Mouse (Mus musculus) brown adipose tissue, adult 24 weeks (tissue): ENCODE measurements around the gene Dusp22. TPM values are rescaled to one million over a fixed set of nuclear protein-coding genes. Genes with fewer than 3 reads are reported as not detected.

Experiments
- H3K27ac ChIP-seq: fragments of 200-500 bp; replicated peaks from 2 replicates; pipeline ENCODE4 v1.5.1; 2012; ENCODE audit warnings: low read depth, mild to moderate bottlenecking, low read length
- H3K4me1 ChIP-seq: fragments of 200-500 bp; 2 replicates; pipeline ENCODE4 v1.6.1; 2012; ENCODE audit warnings: low read length, mixed read lengths; ENCODE audit not compliant: control insufficient read depth, insufficient read depth, insufficient read length
- H3K4me3 ChIP-seq: fragments of 200-500 bp; 2 replicates; pipeline ENCODE4 v1.5.1; 2012; ENCODE audit warnings: low read depth, mild to moderate bottlenecking, low read length, moderate library complexity; ENCODE audit not compliant: insufficient read depth
- polyA plus RNA-seq: library from polyadenylated mRNA; stranded (reverse); fragments of >200 nt; gene quantifications from 2 replicates; pipeline ENCODE4 v1.2.4, GENCODE M21; 2012; ENCODE audit not compliant: missing spikeins, insufficient read depth, insufficient read length

Dusp22 gene
- polyA plus RNA-seq, 1 experiment, result 40.2 TPM

GRCm38 (mm10) chr13:30758789-30759381 lies 99.1 kb downstream of the Dusp22 start:
- H3K4me1 ChIP-seq, result no peaks in the 10 kb centered on the region
- no peak overlapping the region for H3K27ac ChIP-seq
- no peak overlapping the region for H3K4me3 ChIP-seq

GRCm38 (mm10) chr13:30760374-30761090 lies 100.7 kb downstream of the Dusp22 start:
- no peaks in the 10 kb centered on the region for H3K4me1 ChIP-seq
- H3K4me3 ChIP-seq, result no peak overlapping the region
- no peak overlapping the region for H3K27ac ChIP-seq

Other genes starting within 250 kb of the Dusp22 start
- 1,235 and 1,378 TPM in 2 replicates for gene Uqcrfs1, start 114.6 kb upstream of the Dusp22 start, polyA plus RNA-seq
- 2.7 and 8.0 TPM in 2 replicates for gene Irf4, start 89.2 kb downstream of the Dusp22 start, polyA plus RNA-seq